Mouse (Mus musculus) MEL (cell line): Measurements from ENCODE around the gene Ppp2r1b. TPM values are rescaled to one million over a fixed set of nuclear protein-coding genes. Genes with fewer than 3 reads are reported as not detected.
A peak's percentile ranks its signal among the peaks of the same experiment; 100 is the strongest.

Experiments used
- DNase-seq: peaks from one replicate; pipeline ENCODE4 v3.0.0; 2011; ENCODE audit warnings: low read depth, low spot score
- H3K27ac ChIP-seq: 2 replicates; pipeline ENCODE4 v1.5.1; 2012; ENCODE audit warnings: low read depth, mild to moderate bottlenecking, control low read depth, low read length, moderate library complexity; ENCODE audit not compliant: control insufficient read depth
- H3K27me3 ChIP-seq, 2 experiments: fragments of 150-350 bp in 1 of 2; sonication (generic) in 1 of 2; 2 replicates each; pipeline ENCODE4 v1.6.1; 2012; ENCODE audit warnings: low read length in 2 of 2, mild to moderate bottlenecking in 2 of 2, improper control_type of control experiment in 1 of 2, moderate library complexity in 1 of 2; ENCODE audit not compliant: insufficient read depth in 2 of 2, control insufficient read depth in 1 of 2
- H3K36me3 ChIP-seq, 2 experiments: 2 replicates each; pipeline ENCODE4 v1.6.1; 2012 to 2014; ENCODE audit warnings: low read length in 2 of 2, improper control_type of control experiment in 1 of 2, inconsistent platforms in 1 of 2, mild to moderate bottlenecking in 1 of 2; ENCODE audit not compliant: insufficient read depth in 2 of 2, control insufficient read depth in 1 of 2
- H3K4me1 ChIP-seq, 2 experiments: fragments of 150-350 bp in 1 of 2; sonication (generic) in 1 of 2; 2 replicates each; pipeline ENCODE4 v1.6.1; 2012; ENCODE audit warnings: low read length in 2 of 2, improper control_type of control experiment in 1 of 2, mild to moderate bottlenecking in 1 of 2; ENCODE audit not compliant: insufficient read depth in 2 of 2, control insufficient read depth in 1 of 2
- H3K4me3 ChIP-seq, 2 experiments: fragments of 150-350 bp in 1 of 2; sonication (generic) in 1 of 2; 2 replicates each; pipeline ENCODE4 v1.5.1; 2012; ENCODE audit warnings: low read depth in 2 of 2, low read length in 2 of 2, mild to moderate bottlenecking in 2 of 2, moderate library complexity in 2 of 2, control low read depth in 1 of 2, improper control_type of control experiment in 1 of 2; ENCODE audit not compliant: control insufficient read depth in 1 of 2, insufficient read depth in 1 of 2
- H3K79me2 ChIP-seq: 2 replicates; pipeline ENCODE4 v1.6.1; 2012; ENCODE audit warnings: mild to moderate bottlenecking, low read length, moderate library complexity; ENCODE audit not compliant: control insufficient read depth, poor library complexity, insufficient read depth
- H3K9ac ChIP-seq: 2 replicates; pipeline ENCODE4 v1.6.1; 2012; ENCODE audit warnings: low read depth, mild to moderate bottlenecking, control low read depth, low read length, moderate library complexity; ENCODE audit not compliant: control insufficient read depth, poor library complexity, severe bottlenecking
- H3K9me3 ChIP-seq: fragments of 150-350 bp; sonication (generic); replicated peaks from 2 replicates; pipeline ENCODE4 v1.6.1; 2012; ENCODE audit warnings: mild to moderate bottlenecking, low read length, improper control_type of control experiment, moderate library complexity; ENCODE audit not compliant: insufficient read depth
- BHLHE40 ChIP-seq: IDR thresholded peaks from 2 replicates; pipeline ENCODE4 v1.6.1; 2012; ENCODE audit warnings: low read depth, mild to moderate bottlenecking, inconsistent platforms, low read length, improper control_type of control experiment, borderline replicate concordance
- CHD1 ChIP-seq: IDR thresholded peaks from 2 replicates; pipeline ENCODE4 v1.6.1; 2012; ENCODE audit warnings: low read depth, mild to moderate bottlenecking, inconsistent platforms, low read length, improper control_type of control experiment
- EP300 ChIP-seq, 2 experiments: IDR thresholded peaks; 2 replicates each; pipeline ENCODE4 v1.6.1; 2011; ENCODE audit warnings: improper control_type of control experiment in 2 of 2, low read length in 2 of 2, low read depth in 1 of 2, mild to moderate bottlenecking in 1 of 2
- ETS1 ChIP-seq: IDR thresholded peaks from 2 replicates; pipeline ENCODE4 v1.6.1; 2012; ENCODE audit warnings: low read depth, mild to moderate bottlenecking, inconsistent platforms, low read length, improper control_type of control experiment, moderate library complexity
- GATA1 ChIP-seq: IDR thresholded peaks from 2 replicates; pipeline ENCODE4 v1.6.1; 2011; ENCODE audit warnings: low read depth, low read length, improper control_type of control experiment
- HCFC1 ChIP-seq: IDR thresholded peaks from 2 replicates; pipeline ENCODE4 v1.6.1; 2012; ENCODE audit warnings: low read depth, mild to moderate bottlenecking, inconsistent platforms, low read length, improper control_type of control experiment, moderate library complexity
- KAT2A ChIP-seq: conservative IDR thresholded peaks from 2 replicates; pipeline ENCODE4 v1.6.1; 2012; ENCODE audit warnings: low read depth, low read length, improper control_type of control experiment, inconsistent platforms
- MAFK ChIP-seq: IDR thresholded peaks from 2 replicates; pipeline ENCODE4 v1.6.1; 2011; ENCODE audit warnings: low read depth, mild to moderate bottlenecking, low read length, improper control_type of control experiment, borderline replicate concordance
- MAZ ChIP-seq: IDR thresholded peaks from 2 replicates; pipeline ENCODE4 v1.6.1; 2012; ENCODE audit warnings: low read depth, mild to moderate bottlenecking, inconsistent platforms, low read length, improper control_type of control experiment
- MEF2A ChIP-seq: IDR thresholded peaks from 2 replicates; pipeline ENCODE4 v1.6.1; 2014; ENCODE audit warnings: low read depth, mild to moderate bottlenecking, inconsistent platforms, low read length, improper control_type of control experiment; ENCODE audit not compliant: poor library complexity, insufficient replicate concordance, severe bottlenecking; ENCODE audit errors: extremely low read depth
- MXI1 ChIP-seq: IDR thresholded peaks from 2 replicates; pipeline ENCODE4 v1.6.1; 2011; ENCODE audit warnings: mild to moderate bottlenecking, low read depth, low read length, improper control_type of control experiment
- MYC ChIP-seq: IDR thresholded peaks from 2 replicates; pipeline ENCODE4 v1.6.1; 2011; ENCODE audit warnings: low read depth, mild to moderate bottlenecking, low read length, improper control_type of control experiment, moderate library complexity
- NELFE ChIP-seq: IDR thresholded peaks from 2 replicates; pipeline ENCODE4 v1.6.1; 2011; ENCODE audit warnings: low read depth, low read length, improper control_type of control experiment
- NRF1 ChIP-seq: IDR thresholded peaks from 2 replicates; pipeline ENCODE4 v1.6.1; 2014; ENCODE audit warnings: low read depth, mild to moderate bottlenecking, inconsistent platforms, low read length, improper control_type of control experiment, moderate library complexity; ENCODE audit not compliant: poor library complexity, insufficient read depth, severe bottlenecking
- POLR2AphosphoS2 ChIP-seq: IDR thresholded peaks from 2 replicates; pipeline ENCODE4 v1.6.1; 2011; ENCODE audit warnings: low read length, improper control_type of control experiment
- RAD21 ChIP-seq: IDR thresholded peaks from 2 replicates; pipeline ENCODE4 v1.6.1; 2011; ENCODE audit warnings: mild to moderate bottlenecking, low read depth, low read length, improper control_type of control experiment
- RCOR1 ChIP-seq: IDR thresholded peaks from 2 replicates; pipeline ENCODE4 v1.6.1; 2012; ENCODE audit warnings: low read depth, mild to moderate bottlenecking, inconsistent platforms, low read length, improper control_type of control experiment
- SIN3A ChIP-seq: IDR thresholded peaks from 2 replicates; pipeline ENCODE4 v1.6.1; 2012; ENCODE audit warnings: low read length, improper control_type of control experiment, inconsistent platforms
- TCF12 ChIP-seq: IDR thresholded peaks from 2 replicates; pipeline ENCODE4 v1.6.1; 2014; ENCODE audit warnings: low read depth, mild to moderate bottlenecking, inconsistent platforms, low read length, improper control_type of control experiment, moderate library complexity
- UBTF ChIP-seq: IDR thresholded peaks from 2 replicates; pipeline ENCODE4 v1.6.1; 2012; ENCODE audit warnings: low read depth, mild to moderate bottlenecking, inconsistent platforms, low read length, improper control_type of control experiment, moderate library complexity, borderline replicate concordance; ENCODE audit not compliant: insufficient read depth
- USF1 ChIP-seq: IDR thresholded peaks from 2 replicates; pipeline ENCODE4 v1.6.1; 2014; ENCODE audit warnings: low read depth, mild to moderate bottlenecking, inconsistent platforms, low read length, improper control_type of control experiment, moderate library complexity
- ZC3H11A ChIP-seq: IDR thresholded peaks from 2 replicates; pipeline ENCODE4 v1.6.1; 2012; ENCODE audit warnings: low read depth, mild to moderate bottlenecking, inconsistent platforms, low read length, improper control_type of control experiment
- ZKSCAN1 ChIP-seq: IDR thresholded peaks from 2 replicates; pipeline ENCODE4 v1.6.1; 2012; ENCODE audit warnings: low read depth, mild to moderate bottlenecking, inconsistent platforms, low read length, improper control_type of control experiment, moderate library complexity
- ZMIZ1 ChIP-seq: IDR thresholded peaks from 2 replicates; pipeline ENCODE4 v1.6.1; 2012; ENCODE audit warnings: low read depth, mild to moderate bottlenecking, inconsistent platforms, low read length, improper control_type of control experiment, moderate library complexity
- ZNF384 ChIP-seq: IDR thresholded peaks from 2 replicates; pipeline ENCODE4 v1.6.1; 2012; ENCODE audit warnings: low read depth, mild to moderate bottlenecking, inconsistent platforms, low read length, improper control_type of control experiment
- polyA plus RNA-seq, 2 experiments: library from polyadenylated mRNA; stranded (reverse) in 1 of 2; unstranded in 1 of 2; fragments of >175 nt in 1 of 2; fragments of >200 nt in 1 of 2; gene quantifications; 2 replicates each; pipeline versions ENCODE4 v1.2.1 to v1.2.4; 2012; ENCODE audit warnings: low replicate concordance in 2 of 2, low read depth in 1 of 2; ENCODE audit not compliant: insufficient read length in 2 of 2, insufficient read depth in 1 of 2, missing spikeins in 1 of 2
- total RNA-seq: library from RNA; depleted of rRNA; stranded (reverse); fragments of 300-350 nt; gene quantifications from 2 replicates; pipeline ENCODE4 v1.2.3, GENCODE M21; 2012

Ppp2r1b gene
- total and polyA plus RNA-seq, 3 experiments = 67.6 to 101 TPM; not detected in 1

- TF ChIP-seq CHD1 = no peak
- peak; percentile 78 for TF ChIP-seq ZNF384
- TF ChIP-seq ZMIZ1 = no peak
These were observed 10.1 kb downstream of the Ppp2r1b start (continued) for GRCm38 (mm10) chr9:50855133-50855766.

DNA sequence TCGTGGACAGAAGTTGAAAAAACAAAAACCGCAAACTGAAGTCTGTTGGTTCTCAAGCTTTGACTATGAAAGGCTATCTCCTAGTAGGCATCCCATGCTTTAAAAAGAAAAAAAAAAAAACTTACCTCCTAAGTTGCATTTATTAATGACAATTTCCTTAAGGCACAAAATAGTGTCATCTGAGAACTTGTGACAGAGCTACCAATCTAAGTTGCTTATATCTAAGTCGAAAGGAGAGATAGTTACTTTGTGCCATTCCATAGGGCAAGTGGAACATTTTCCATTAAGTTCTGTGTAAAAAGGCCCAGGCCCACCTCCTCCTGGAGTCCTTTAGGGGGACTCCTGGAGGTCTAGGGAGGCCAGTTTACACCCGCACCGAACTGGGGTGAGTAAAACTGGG lies 10.7 kb downstream of the Ppp2r1b start:
- no peak for TF ChIP-seq NRF1
- TF ChIP-seq KAT2A = no peak
- TF ChIP-seq RCOR1 = no peak
- no peak for TF ChIP-seq GATA1
- peak; percentile 89 for TF ChIP-seq ZNF384
- TF ChIP-seq RAD21 = no peak
- TF ChIP-seq ZC3H11A = no peak
- TF ChIP-seq HCFC1 = 0 out of 2 replicates have a peak, but pooled peaks have one; percentile 7
- TF ChIP-seq MYC = peak; percentile 15; the same call in 1 of the 2 replicates
- TF ChIP-seq POLR2AphosphoS2 = no peak
- no peak for TF ChIP-seq MAZ
- 0 out of 2 replicates have a peak, but pooled peaks have one; percentile 91 for TF ChIP-seq CHD1
- no peak for TF ChIP-seq NELFE
- TF ChIP-seq, all 39 proteins: peak for 4
- no peaks in the 10 kb centered on the region for H3K9me3 ChIP-seq

DNA sequence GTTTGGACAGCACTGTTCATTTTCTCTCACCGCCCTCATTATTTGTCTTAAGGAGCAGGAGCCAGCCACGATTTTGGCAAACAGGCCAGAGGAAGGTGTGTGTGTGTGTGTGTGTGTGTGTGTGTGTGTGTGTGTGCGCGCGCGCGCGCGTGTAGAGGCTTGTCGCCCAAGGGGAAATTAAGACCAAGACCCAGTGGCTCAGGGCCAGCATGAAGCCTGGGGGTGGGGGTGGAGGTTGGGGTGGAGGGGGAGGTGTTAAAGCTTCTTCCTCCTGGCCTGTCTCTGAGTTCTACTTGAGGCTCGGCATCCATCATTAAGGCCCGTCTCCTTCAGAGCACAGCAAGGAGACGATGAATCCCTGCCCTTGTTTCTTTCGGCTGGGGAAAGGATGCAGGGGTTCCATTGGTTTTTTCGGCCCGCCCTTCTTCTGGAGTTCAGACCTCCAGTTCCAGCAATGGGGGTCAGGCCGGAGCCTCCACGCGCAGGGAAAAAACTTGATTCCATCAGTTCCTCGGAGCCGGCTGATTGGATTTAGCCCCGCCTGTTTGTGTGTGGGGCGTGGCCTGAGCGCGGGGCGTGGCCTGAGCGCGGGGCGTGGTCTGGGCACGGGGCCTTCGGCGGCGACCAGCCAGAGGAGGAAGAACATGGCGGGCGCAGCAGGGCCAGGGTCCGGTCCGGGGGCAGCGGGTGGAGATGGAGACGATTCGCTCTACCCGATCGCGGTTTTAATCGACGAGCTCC lies 11.4 kb downstream of the Ppp2r1b start:
- Histone ChIP-seq H3K4me3 (peak overlapping the region; percentile 85 to 89), H3K9me3 (no peaks in the 10 kb centered on the region), H3K27ac (peak overlapping the region; percentile 98), H3K79me2 (peaks cover 26% of the 10 kb centered on the region), H3K4me1 (peaks cover 10 to 25% of the 10 kb centered on the region in 2 experiments; a peak in 3 of 4 replicates), H3K36me3 (peaks cover 5 to 19% of the 10 kb centered on the region in 2 experiments), H3K9ac (peak overlapping the region; percentile 96), H3K27me3 (no peaks in the 10 kb centered on the region)
- peak; percentile 91 for DNase-seq
- TF ChIP-seq BHLHE40 = no peak
- peak; percentile 47 for TF ChIP-seq TCF12
- TF ChIP-seq MXI1 = peak; percentile 76
- TF ChIP-seq ZKSCAN1 = no peak
- no peak for TF ChIP-seq MAFK
- peak; percentile 20; the same call in 1 of the 2 replicates for TF ChIP-seq MYC
- no peak for TF ChIP-seq ZNF384
- peak; percentile 87; the same call in 1 of the 2 replicates for TF ChIP-seq POLR2AphosphoS2
- TF ChIP-seq RAD21 = no peak
- TF ChIP-seq ETS1 = no peak
- peak in 1 of 2 experiments; percentile 6; a peak in 1 of 4 replicates for TF ChIP-seq EP300 (IDR thresholded peaks at IDR 0.05; ENCODE audit: low read depth in 1 of 2, low read length in 2 of 2)
- peak; percentile 65; the same call in 1 of the 2 replicates for TF ChIP-seq SIN3A
- peak; percentile 61 for TF ChIP-seq USF1
- TF ChIP-seq NELFE = peak; percentile 75
- TF ChIP-seq UBTF = no peak
- TF ChIP-seq MEF2A = no peak

More for the DNA sequence above, 10.7 kb downstream of the Ppp2r1b start:
- Histone ChIP-seq H3K79me2 (peaks cover 26% of the 10 kb centered on the region), H3K4me1 (peaks cover 10 to 28% of the 10 kb centered on the region in 2 experiments; a peak in 3 of 4 replicates), H3K36me3 (peaks cover 0 to 23% of the 10 kb centered on the region in 2 experiments), H3K9ac (peak overlapping the region; percentile 96), H3K4me3 (peak overlapping the region; percentile 85 to 89), H3K27me3 (no peaks in the 10 kb centered on the region), H3K27ac (peak overlapping the region; percentile 98)
- peak; percentile 68 for DNase-seq
